Mouse (Mus musculus): ENCODE measurements around the gene Ruvbl2.
"Not testable (repeated sequence)": the region's sequence is repeated elsewhere in the genome, so short reads cannot be mapped to it uniquely, and the experiment has no call there.

The Ruvbl2 gene

DNA sequence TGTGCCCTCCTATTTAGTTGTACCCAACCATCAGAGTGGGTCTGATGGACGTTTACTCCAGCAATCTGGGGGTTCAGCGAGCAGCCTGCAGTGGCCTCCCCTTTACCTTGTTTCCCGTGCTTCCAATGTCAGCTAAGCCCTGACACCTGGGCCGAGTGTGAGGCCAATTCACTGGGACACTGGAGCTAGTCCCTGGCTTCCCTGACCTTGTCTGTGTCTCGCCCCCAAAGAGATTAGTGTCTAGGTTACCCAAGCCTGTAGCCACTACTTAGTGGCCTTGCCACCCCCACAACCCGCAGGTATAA, 17.3 kb downstream of the Ruvbl2 start, which contains the start of gene Lhb:
TSS of gene Lhb (plus strand) at position 206 of the 305 bp plus-strand sequence.
- DNase-seq: no peak

DNA sequence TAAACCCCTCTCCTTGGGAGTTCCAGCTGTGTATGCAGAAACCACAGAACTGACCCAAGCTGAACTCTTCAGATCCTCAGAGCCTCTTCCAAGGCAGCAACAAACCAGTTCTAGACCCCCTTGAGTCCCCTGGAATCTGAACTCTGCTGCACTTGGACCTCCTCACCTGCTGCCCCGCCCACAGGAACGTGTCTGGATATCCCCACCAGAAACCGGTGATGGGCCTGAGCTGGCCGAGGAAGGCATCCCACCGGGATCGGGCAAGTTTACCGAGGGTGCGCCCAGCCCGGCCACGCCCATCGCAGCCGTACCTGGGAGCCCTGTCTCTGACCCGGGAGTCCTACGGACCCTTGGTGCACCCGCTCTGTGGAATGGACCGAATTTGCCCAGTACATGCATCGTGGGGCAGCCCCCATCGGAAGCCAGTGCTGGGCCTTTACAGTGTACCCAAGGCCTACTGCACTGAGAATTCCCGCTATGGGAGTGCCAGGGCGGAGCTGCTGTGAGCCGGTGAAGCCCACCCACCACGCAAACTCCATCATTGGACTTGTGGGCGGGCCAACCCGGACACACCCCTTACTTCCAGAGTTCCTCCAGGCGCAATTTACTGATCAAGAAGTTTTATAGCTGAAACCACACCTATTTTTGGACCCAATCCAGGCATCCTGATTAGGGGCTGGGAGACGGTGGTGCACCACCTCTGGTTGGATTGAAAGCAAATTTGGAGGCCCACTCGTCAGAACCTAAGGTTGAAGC, 17.9 kb downstream of the Ruvbl2 start:
- DNase-seq: no peak

DNA sequence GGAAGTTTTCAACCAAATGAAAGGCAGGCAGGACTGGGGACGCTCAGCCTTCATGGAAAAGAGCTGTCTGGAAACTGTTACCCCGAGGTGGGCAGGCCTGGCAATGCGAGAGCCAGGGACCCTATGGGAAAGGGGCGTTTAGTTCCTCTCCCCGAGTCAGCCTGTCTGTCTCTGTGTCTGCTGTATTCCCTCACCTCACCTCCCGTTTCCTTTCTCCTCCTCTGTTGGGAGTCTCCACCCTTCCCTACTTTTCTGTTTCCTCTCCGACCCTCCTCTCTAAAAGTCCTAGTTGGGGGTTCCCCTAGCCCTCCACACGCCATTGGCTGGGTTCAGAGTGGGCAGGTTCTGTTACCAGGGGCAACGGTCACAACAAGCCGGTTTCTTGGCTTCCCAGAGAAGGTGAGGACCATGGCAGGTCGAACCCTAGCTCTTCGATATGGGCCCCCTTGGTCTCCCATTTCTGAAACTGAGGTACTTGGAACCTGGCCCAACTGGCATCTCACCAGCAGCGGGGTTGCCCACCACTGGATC, 19.9 kb downstream of the Ruvbl2 start:
- DNase-seq: no peak

DNA sequence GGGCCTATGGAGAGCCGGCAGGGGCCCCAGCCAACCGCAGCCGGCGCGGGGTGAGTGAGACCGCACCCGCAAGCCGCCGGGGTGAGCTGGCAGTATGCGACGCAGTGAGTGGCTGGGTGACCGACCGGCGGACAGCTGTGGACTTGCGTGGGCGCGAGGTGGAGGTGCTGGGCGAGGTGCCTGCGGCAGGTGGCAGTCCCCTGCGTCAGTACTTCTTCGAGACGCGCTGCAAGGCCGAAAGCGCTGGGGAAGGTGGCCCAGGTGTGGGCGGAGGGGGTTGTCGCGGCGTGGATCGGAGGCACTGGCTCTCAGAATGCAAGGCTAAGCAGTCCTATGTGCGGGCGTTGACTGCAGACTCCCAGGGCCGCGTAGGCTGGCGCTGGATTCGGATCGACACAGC, 22.3 kb downstream of the Ruvbl2 start:
- DNase-seq: no peak

DNA sequence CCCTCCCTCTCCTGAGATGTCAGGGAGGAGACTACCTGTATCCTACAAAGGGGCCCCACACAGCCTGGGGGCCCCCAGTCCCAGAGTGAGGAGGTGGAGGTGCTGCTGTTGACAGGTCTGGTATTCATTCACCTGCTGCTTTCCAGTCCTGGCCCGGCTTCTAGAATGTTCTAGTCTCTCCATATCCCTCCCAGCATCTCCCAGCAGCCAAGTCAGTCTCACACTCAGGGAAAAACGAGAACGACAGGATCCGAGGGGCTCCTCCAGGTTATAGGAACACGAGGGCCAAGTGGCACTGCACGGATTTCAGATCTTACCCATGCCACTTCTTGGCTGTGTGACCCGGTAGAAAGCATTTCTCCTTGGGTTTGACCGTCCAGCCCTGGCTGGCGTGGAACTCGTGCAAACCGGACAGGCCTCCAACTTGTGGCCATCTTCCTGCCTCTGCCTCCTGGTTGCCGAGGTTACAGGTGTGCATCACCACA, 23.1 kb downstream of the Ruvbl2 start:
- no peak for DNase-seq

DNA sequence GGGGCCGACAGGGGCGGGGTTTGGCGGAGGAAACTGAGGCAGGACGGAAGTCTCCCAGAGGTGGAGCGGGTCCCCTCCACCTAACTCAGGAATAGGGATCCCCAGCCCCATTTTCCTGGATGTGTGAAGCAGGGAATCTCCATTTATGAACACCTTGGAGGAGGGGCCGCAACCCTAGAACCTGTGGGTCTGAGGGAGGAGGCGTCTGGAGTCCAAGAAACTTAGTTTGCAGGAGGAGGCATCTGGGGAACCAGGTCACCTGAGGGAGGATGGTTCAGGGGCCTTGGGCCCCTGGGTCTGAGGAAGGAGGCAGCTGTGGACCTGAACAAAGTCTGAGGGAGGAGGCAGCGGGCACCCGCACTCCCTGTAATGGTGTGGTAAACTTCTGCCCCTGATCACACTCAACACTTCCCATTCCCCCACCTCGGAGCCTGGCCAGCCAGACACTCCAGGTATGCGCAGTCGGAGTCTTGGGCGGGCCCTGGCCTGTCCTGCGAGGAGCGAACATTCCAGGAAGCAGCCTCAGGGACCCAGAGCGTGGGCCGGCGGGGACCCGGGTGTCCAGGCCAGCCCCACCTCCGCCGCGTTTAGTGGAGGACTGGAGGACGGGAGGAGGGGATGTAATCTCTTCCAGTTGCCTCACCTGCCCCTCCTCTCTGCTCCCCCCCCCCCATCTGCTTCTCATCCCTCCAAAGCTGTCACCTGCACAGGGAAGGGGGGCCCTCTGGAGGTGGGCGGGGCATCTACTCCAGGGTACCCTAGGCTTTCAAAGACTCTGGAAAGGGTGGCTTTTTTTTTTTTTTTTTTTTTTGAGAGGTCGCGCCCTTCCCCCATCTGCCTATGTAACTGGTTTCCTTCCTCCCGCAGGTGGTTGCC, 23.8 kb downstream of the Ruvbl2 start:
- DNase-seq: no peak

DNA sequence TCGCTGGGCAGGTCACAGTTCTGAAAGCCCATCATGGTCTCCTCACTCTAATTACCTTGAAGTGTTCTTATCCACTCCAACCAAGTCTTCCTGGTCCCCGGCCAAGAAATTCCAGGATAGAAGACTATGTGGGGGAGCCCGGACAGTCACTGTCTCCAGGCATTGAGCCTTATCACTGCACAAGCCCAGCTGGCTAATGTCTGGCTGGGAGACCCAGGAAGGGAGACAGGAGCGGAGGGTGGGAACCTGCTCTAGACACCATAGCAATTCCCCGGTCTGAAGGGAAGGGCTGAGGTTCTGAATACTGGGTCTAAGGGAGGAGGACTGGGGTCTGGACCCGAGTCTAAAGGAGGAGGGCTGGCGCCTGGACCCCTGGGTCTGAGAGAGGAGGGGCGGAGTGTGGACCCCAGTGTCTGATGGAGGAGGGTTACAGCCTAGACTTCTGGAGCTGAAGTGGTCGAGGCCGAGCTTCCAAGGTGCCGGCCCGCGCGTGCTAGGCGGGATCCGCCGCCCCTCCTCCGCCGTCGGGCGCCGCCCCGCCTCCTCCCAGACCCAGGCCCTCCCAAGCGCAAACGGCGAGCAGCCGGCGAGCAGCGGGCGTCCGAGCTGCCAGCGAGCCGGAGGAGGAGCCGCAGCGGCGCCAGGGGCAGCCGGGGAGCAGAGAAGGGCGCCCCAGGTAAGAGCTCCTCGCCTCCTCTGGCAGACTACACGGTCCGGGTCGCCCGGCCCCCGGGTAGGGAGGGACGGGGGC, 24.6 kb downstream of the Ruvbl2 start, which contains the start of gene Ntf5:
TSS of gene Ntf5 (plus strand) at position 583 of the 751 bp plus-strand sequence.
- DNase-seq: no peak

DNA sequence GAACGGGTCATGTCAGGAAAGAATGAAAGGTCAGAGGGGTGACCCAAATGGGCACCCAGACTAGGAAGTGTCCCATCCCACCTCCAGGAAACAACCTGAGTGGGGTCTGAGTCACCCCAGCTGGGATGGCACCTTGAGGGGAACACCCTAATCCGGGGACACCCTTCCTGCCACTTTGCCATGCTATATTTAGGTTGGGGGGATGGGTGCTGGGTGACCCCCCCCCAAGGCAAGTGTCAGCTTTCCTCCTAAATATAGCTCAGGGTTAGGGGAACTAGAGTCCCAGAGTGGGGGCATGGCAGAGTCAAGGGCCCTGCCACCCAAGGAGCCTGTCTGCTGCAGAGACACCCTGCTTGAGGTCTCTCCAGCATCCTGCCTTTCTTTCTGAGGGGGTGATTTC, 25.5 kb downstream of the Ruvbl2 start:
- no peak for DNase-seq

DNA sequence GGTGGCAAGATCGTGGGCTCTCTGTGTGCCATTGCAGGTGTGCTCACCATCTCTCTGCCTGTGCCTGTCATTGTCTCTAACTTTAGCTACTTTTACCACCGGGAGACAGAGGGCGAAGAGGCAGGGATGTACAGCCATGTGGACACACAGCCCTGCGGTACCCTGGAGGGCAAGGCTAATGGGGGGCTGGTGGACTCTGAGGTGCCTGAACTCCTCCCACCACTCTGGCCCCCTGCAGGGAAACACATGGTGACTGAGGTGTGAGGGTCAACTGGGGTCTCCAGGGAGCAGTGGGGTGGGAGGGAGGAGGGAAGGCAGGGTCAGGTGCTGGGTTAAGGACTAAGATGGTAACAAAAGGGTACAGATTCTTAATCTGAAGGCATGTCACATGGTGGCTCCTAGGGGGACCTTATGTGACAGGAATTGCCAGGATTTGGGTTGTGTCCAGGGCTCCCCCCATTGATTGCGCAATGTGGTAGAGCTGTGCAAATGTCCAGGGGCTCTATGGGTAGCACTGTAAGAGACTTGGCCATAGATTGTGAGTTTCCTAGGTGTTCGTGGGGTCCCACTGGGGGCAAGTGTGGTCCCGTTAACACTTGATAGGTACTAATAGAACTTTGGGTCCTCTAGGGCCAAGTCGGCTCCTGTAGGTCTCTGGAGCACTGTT, 28.3 kb downstream of the Ruvbl2 start:
- no peak for DNase-seq

DNA sequence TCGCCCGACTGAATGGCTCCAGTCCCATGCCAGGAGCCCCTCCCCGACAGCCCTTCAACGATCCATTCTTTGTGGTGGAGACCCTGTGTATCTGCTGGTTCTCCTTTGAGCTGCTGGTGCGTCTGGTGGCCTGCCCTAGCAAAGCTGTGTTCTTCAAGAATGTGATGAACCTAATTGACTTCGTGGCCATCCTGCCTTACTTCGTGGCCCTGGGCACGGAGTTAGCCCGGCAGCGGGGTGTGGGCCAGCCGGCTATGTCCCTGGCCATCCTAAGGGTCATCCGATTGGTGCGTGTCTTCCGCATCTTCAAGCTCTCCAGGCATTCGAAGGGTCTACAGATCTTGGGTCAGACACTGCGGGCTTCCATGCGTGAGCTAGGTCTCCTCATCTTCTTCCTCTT, 28.9 kb downstream of the Ruvbl2 start:
- no peak for DNase-seq

DNA sequence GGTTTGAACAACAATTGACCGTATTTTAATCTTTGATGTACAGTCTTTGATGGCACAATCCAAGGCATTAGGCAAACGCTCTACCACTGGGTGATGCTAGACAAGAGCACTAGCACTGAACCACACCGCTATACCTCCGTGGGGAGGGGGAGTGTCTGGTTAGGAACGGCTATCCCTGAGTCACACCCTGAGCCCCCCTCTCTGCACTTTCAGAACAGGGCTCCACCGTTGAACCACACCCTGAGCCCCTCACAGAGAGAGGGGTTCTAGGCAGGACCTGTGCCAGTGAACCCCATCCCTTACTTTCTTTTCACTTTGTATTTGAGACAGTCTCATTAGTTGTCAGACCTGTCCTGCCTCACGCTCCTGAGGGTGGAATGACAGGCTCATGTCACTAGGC, 29.5 kb downstream of the Ruvbl2 start:
- DNase-seq: no peak

DNA sequence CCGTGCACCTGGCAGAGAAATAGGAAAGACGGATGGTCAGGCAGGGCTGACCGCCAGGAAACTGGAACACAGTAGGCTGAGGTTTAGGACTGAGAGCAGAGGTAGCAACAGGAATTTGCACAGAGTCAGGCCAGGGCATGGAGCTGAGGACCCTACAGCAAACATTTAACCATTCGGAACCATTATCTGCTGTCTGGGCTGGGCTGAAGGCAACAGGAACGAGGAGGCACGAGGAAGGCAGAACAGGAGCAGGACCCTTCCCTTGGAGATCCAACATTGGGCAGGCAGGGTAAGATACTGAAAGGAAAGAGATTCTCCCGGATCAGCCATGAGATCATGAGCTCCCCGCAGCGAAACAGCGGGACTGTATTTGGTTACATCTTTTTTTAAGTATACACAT, 30.1 kb downstream of the Ruvbl2 start:
- no peak for DNase-seq

DNA sequence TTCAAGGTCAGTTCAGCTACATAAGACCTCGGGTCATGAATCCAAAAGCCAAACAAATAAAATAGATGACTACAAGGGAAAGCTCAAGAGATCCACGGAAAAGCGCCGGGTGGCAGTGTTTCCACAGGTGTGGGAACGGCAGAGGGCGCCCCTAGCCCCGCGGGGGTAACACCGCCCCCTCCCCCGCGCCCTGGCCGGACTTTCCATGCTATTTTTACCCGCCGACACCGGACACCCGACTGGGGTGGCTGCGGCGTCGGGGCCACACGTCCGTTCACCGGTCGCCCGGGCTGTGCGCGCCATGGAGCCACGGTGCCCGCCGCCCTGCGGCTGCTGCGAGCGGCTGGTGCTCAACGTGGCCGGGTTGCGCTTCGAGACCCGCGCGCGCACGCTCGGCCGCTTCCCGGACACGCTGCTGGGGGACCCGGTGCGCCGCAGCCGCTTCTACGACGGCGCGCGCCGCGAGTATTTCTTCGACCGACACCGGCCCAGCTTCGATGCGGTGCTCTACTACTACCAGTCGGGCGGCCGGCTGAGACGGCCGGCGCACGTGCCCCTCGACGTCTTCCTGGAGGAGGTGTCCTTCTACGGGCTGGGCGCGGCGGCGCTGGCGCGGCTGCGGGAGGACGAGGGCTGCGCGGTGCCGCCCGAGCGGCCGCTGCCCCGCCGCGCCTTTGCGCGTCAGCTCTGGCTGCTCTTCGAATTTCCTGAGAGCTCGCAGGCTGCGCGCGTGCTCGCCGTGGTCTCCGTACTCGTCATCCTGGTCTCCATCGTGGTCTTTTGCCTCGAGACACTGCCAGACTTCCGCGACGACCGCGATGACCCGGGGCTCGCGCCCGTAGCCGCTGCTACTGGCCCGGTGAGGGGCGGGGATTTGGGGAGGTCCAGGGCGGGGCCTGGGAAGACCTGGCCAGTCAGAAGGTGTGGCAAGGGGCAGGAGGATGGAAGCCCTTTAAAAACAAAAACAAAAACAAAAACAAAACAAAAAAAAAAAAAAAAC, 31.4 kb downstream of the Ruvbl2 start:
- DNase-seq: no peak

DNA sequence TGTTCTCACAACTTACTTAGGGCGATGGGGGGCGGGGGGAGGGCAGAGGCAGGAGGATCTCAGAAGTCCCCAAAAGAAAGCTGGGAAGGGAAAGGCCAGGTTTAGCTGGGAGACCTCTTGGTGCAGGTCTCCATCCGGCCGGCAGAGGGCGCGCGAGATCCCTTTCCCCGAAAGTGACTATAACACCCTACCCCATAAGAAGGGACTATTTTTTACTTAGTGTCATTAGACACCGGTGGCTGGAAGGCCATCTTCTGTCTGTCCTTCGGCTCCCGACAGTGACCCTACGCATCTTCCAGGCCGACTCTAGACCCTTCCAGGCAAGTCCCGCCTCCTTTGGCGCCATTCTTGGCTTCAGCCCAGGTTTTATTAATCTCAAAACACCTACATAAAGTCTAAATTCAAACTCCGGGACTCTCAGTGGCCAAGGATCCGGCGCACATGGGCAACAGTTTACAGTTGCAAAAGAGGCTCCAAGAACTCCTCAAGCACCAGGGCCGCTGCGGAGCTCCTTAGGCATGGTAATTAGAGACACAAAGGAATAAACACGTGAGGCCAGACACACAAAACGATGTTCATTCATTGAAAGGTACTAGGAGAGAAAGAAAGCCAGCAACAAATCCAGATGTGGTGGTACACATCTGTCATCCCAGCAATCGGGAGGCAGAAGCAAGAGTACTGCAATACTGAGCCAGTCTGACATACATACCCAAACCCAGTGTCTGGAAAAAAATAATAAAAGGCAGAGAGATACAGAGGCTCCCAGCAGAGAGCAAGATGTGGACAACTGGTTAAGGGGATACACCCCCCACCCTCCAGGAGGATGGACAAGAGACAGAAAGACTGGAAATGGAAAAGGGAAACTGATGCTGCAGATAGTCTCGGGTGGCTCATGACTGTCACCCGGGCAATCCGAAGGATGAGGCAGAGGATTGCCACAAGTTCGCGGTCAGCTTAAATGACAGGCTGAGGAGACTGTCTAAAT, 32.5 kb downstream of the Ruvbl2 start, which contains the start of gene Kcna7:
TSS of gene Kcna7 (plus strand) at position 563 of the 985 bp plus-strand sequence.
- peak; percentile 58 for DNase-seq

DNA sequence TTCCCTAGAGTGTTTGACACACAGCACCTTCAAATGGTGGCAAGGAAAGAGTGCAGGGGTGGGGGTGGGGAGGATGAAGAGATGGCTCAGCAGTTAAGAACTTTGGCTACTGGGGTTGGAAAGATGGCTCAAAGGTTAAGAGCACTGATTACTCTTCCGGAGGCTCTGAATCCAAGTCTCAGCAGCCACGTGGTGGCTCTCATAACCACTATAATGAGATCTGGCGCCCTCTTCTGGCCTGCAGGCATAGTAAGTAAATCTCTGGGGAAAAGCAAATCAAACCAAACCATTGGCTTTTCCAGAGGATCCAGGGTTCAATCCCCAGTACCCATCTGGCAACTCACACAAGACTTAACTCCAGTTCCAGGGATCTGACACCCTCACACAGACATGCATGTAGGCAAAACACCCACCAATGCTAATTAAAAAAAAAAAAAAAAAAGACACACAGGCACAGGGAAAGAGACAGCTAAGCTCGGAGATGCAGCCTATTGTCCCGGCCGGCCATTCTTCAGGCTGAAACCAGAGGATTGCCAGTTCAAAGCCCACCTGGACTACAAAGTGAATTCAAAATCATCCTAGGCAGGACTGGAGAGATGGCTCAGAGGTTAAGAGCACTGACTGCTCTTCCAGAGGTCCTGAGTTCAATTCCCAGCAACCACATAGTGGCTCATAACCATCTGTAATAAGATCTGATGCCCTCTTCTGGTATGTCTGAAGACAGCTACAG, 34.2 kb downstream of the Ruvbl2 start:
- DNase-seq: no peak

DNA sequence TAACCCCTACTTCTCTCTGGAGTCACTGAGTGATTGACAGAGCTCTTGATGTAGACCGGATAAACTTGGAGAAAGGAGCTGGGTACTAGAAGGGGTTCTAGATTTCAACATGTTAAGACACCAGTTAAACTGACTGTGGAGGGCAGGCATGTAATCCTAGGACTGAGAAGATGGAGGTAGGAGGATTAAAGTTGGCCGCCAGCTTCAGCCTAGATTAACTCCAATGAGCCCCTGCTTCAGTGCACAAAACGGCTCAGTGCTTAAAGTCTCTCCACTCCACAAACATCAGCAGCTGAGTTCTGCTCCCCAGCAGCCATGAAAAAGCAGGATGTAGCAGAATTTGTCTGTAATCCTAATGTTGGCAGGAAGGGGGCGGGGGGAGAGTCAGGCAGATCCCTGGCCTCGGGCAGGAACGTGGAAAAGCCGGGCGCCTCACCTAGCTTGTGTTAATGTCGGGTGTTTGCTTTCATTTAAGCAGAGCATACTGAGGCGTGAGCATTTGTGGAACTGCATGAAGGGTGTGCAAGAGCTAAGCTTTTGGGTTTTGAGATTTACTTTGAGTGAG, 36.3 kb downstream of the Ruvbl2 start:
- no peak for DNase-seq

DNA sequence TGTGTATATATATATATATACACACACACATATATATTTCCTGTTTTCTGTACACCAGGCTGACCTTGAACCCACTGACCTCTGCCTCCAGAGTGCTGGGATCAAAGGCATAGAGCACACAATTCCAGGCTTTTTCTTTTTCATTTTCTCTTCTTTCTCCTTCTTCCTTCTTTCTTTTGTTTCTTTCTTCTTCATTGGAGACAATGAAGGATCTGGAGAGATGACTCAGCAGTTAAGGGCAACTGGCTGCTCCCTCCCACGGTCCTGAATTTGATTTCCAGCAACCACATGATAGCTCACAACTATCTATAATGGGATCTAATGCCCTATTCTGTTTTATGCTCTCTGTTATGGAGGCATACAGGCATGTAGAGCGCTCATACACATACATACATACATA, 41.1 kb downstream of the Ruvbl2 start:
- DNase-seq: no peak

DNA sequence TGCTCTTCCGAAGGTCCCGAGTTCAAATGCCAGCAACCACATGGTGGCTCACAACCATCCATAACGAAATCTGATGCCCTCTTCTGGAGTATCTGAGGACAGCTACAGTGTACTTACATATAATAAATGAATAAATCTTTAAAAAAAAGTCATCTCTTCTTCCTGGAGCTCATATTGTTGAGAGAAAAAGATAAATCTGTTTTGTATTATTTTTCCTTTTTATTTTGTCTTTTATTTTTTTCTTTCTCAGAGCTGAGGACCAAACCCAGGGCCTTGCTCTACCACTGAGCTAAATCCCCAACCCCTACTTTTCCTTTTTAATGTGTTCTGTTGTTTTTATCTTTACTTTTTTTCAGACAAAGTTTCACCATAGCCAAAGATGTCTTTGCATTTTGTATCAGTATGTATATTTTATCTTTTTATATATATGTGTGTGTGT, 41.5 kb downstream of the Ruvbl2 start:
- not testable (repeated sequence) for DNase-seq

All from cerebellum, adult 11-12 months (tissue).